In the genomic region with DNA sequence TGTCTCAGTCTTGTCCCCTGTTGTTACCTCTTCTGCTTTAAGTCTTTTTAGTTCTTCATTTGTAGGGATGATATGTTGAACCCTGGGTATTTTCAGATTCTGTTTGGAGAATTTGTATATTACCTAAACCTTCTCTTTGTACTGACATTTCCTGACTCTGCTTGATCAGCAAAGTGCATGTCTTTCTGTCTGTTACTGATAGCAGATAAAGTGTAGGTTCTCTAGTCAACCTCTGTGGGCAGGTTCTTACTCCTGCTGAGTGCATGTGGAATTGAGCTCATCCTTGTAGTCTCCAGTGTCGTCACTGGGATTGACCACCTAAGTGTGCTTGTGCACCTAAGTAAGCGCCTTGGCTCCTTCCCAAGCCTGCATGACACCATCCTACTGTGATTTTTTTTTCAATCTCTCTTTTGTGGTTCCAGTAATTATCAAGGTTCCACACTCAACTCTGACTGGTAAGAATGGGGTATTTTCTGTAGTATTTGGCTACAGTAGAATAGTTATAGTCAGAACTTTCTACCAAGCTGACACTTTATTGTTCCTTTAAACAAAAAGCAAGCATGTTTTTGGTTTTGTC, we compare ENCODE assay signal across 19 mouse cellular contexts. TPM values are rescaled to one million over a fixed set of nuclear protein-coding genes. Genes with fewer than 3 reads are reported as not detected.
A peak's percentile ranks its signal among the peaks of the same experiment; 100 is the strongest.
DNase-seq lines count a peak whose midpoint lies in the region; ATAC-seq and TF ChIP-seq lines count a peak whose summit lies in the region.
"Had no signal": no experiment of that assay in that cellular context is flagged by ENCODE, and none has a peak within 500 bp of the region (broad histone marks: within the 10 kb centered on the region; RNA-seq: fewer than 3 reads in every experiment).

No protein-coding gene starts in this region.

- H3K4me2 ChIP-seq in liver, embryonic 14.5 days (ENCODE audit: low read depth) = peak overlapping the region; percentile 28
- H3K4me2 ChIP-seq: forebrain, embryonic 13.5 days; heart, embryonic 13.5 days; hindbrain, embryonic 15.5 days had no signal

- peaks cover 13 to 15% of the 10 kb centered on the region in 2 experiments; a peak in 3 of 4 replicates for H3K4me1 ChIP-seq in MEL (ENCODE audit: control insufficient read depth in 1 of 2, insufficient read depth in 2 of 2, low read length in 2 of 2)
- H3K4me1 ChIP-seq in liver, embryonic 14.5 days (replicated peaks; ENCODE audit: control insufficient read depth in 2 of 2, insufficient read depth in 2 of 2, low read length in 1 of 2) = peaks cover 9 to 12% of the 10 kb centered on the region in 2 experiments
- H3K4me1 ChIP-seq: embryonic facial prominence, embryonic 10.5 days; forebrain, embryonic 13.5 days; hindbrain, embryonic 15.5 days had no signal

- H3K4me3 ChIP-seq in MEL (ENCODE audit: control insufficient read depth in 1 of 2, insufficient read depth in 1 of 2, low read depth in 2 of 2, low read length in 2 of 2) = no peak overlapping the region
- H3K4me3 ChIP-seq in liver, embryonic 14.5 days (ENCODE audit: insufficient read depth in 1 of 2, low read depth in 2 of 2, low read length in 2 of 2) = no peak overlapping the region
- H3K4me3 ChIP-seq: embryonic facial prominence, embryonic 10.5 days; forebrain, embryonic 13.5 days; heart, embryonic 13.5 days; hindbrain, embryonic 15.5 days had no signal

- TF ChIP-seq EP300 in MEL (IDR thresholded peaks at IDR 0.05; ENCODE audit: low read depth in 1 of 2, low read length in 2 of 2) = peak; percentile 86 to 88
- peak; percentile 48 for TF ChIP-seq EP300 in liver, embryonic 14.5 days (IDR thresholded peaks at IDR 0.05; ENCODE audit: low read depth)

- H3K27me3 ChIP-seq in MEL (ENCODE audit: control insufficient read depth in 1 of 2, insufficient read depth in 2 of 2, low read length in 2 of 2) = no peaks in the 10 kb centered on the region
- no peaks in the 10 kb centered on the region for H3K27me3 ChIP-seq in liver, embryonic 14.5 days (ENCODE audit: control insufficient read depth, insufficient read depth, low read length)
- H3K27me3 ChIP-seq: forebrain, embryonic 13.5 days; heart, embryonic 13.5 days; hindbrain, embryonic 15.5 days had no signal

- ATAC-seq in liver, embryonic 14.5 days (ENCODE audit: insufficient read depth) = peak; percentile 57; the same call in 1 of the 2 replicates
- no peak for ATAC-seq in monocyte, adult 5-6 weeks (replicated peaks; ENCODE audit: insufficient number of reproducible peaks, low FRiP score, low TSS enrichment, poor library complexity, severe bottlenecking)
- ATAC-seq: forebrain, embryonic 13.5 days; forebrain, postnatal 0 days had no signal

- no peak for TF ChIP-seq RAD21 in MEL (IDR thresholded peaks at IDR 0.05; ENCODE audit: low read depth, low read length)

- H3K9me3 ChIP-seq in MEL (replicated peaks; ENCODE audit: insufficient read depth, low read length) = no peaks in the 10 kb centered on the region
- H3K9me3 ChIP-seq in liver, embryonic 14.5 days (ENCODE audit: control insufficient read depth, low read length) = no peaks in the 10 kb centered on the region
- H3K9me3 ChIP-seq: embryonic facial prominence, embryonic 10.5 days; forebrain, embryonic 13.5 days; heart, embryonic 13.5 days; hindbrain, embryonic 15.5 days had no signal

- H3K9ac ChIP-seq in MEL (ENCODE audit: control insufficient read depth, low read depth, low read length, poor library complexity, severe bottlenecking) = no peak overlapping the region
- H3K9ac ChIP-seq in liver, embryonic 14.5 days (replicated peaks) = no peak overlapping the region
- H3K9ac ChIP-seq: forebrain, embryonic 13.5 days; forebrain, postnatal 0 days; heart, embryonic 13.5 days; hindbrain, embryonic 15.5 days had no signal

- peaks cover 8 to 20% of the 10 kb centered on the region in 2 experiments for H3K36me3 ChIP-seq in MEL (ENCODE audit: control insufficient read depth in 1 of 2, insufficient read depth in 2 of 2, low read length in 2 of 2)
- peaks cover 4% of the 10 kb centered on the region; the same call in 1 of the 2 replicates for H3K36me3 ChIP-seq in liver, embryonic 14.5 days (replicated peaks; ENCODE audit: control insufficient read depth, insufficient read depth, low read depth)

- peaks cover 5% of the 10 kb centered on the region; the same call in 1 of the 2 replicates for H3K79me2 ChIP-seq in MEL (ENCODE audit: control insufficient read depth, insufficient read depth, low read length, poor library complexity)

- TF ChIP-seq CTCF in MEL (IDR thresholded peaks at IDR 0.05 in 2 of 3, conservative IDR thresholded peaks at IDR 0.05 in 1 of 3; ENCODE audit: control insufficient read depth in 1 of 3, insufficient read depth in 1 of 3, low read depth in 2 of 3, low read length in 3 of 3, poor library complexity in 1 of 3, severe bottlenecking in 1 of 3) = no peak
- no peak for TF ChIP-seq CTCF in liver, embryonic 14.5 days (IDR thresholded peaks at IDR 0.05; ENCODE audit: low read depth)

- DNase-seq in 416B (ENCODE audit: low read depth) (peak; percentile 28), MEL (ENCODE audit: low read depth, low spot score) (peak; percentile 74)
- peak; percentile 29 for DNase-seq in c-Kit-positive CD71-positive TER-119-positive erythroid progenitor cells, embryonic 14.5 days (ENCODE audit: low spot score)
- peak in 2 of 3 experiments; percentile 19 to 28 for DNase-seq in liver, embryonic 14.5 days (ENCODE audit: low read depth in 3 of 3, low spot score in 3 of 3)
- DNase-seq in spleen, adult 18-20 months = no peak
- no peak for DNase-seq in frontal cortex, postnatal 36 days (ENCODE audit: low spot score in 2 of 2)
- no peak for DNase-seq in spleen, adult 12 weeks (ENCODE audit: low spot score)
- DNase-seq: adrenal gland, adult 2 months; adrenal gland, postnatal 36 days; cerebellum, adult 18-20 months; cerebellum, adult 9-11 months; cerebellum, postnatal 36 days; forebrain, postnatal 0 days; heart, postnatal 36 days had no signal

- TF ChIP-seq POLR2A in MEL (IDR thresholded peaks at IDR 0.05; ENCODE audit: control insufficient read depth in 1 of 2, insufficient read depth in 1 of 2, low read depth in 1 of 2, low read length in 2 of 2, poor library complexity in 1 of 2) = no peak

- no peak overlapping the region for H3K27ac ChIP-seq in MEL (ENCODE audit: control insufficient read depth, low read depth, low read length)
- H3K27ac ChIP-seq in liver, embryonic 14.5 days = no peak overlapping the region
- H3K27ac ChIP-seq: embryonic facial prominence, embryonic 10.5 days; forebrain, embryonic 13.5 days; heart, embryonic 13.5 days; hindbrain, embryonic 15.5 days had no signal

- WGBS in liver, embryonic 14.5 days (ENCODE audit: insufficient replicate concordance) = 40% methylated on average over 2 of the region's 2 CpGs

TF ChIP-seq in MEL, 35 proteins besides CTCF, POLR2A, EP300 and RAD21:
- TF ChIP-seq BHLHE40 (IDR thresholded peaks at IDR 0.05; ENCODE audit: borderline replicate concordance, low read depth, low read length) (no peak), TAL1 (IDR thresholded peaks at IDR 0.05; ENCODE audit: low read length) (peak; percentile 72), TBP (IDR thresholded peaks at IDR 0.05; ENCODE audit: low read depth, low read length) (no peak), MYC (IDR thresholded peaks at IDR 0.05; ENCODE audit: low read depth, low read length) (0 out of 2 replicates have a peak, but pooled peaks have one; percentile 61), USF2 (IDR thresholded peaks at IDR 0.05; ENCODE audit: borderline replicate concordance in 1 of 2, insufficient read depth in 1 of 2, low read depth in 1 of 2, low read length in 2 of 2) (no peak), GATA1 (IDR thresholded peaks at IDR 0.05; ENCODE audit: low read depth, low read length) (peak; percentile 94), MAFK (IDR thresholded peaks at IDR 0.05; ENCODE audit: borderline replicate concordance, low read depth, low read length) (peak; percentile 74), ETS1 (IDR thresholded peaks at IDR 0.05; ENCODE audit: low read depth, low read length) (peak; percentile 69; the same call in 1 of the 2 replicates), RCOR1 (IDR thresholded peaks at IDR 0.05; ENCODE audit: low read depth, low read length) (peak; percentile 90), E2F4 (IDR thresholded peaks at IDR 0.05; ENCODE audit: borderline replicate concordance, low read depth, low read length) (no peak), CHD1 (IDR thresholded peaks at IDR 0.05; ENCODE audit: low read depth, low read length) (no peak), SIN3A (IDR thresholded peaks at IDR 0.05; ENCODE audit: low read length) (peak; percentile 64), MXI1 (IDR thresholded peaks at IDR 0.05; ENCODE audit: low read depth, low read length) (no peak; the same call in 1 of the 2 replicates), TCF12 (IDR thresholded peaks at IDR 0.05; ENCODE audit: low read depth, low read length) (peak; percentile 92)

RNA-seq across cellular contexts. Expression of a gene that starts 43.9 kb away (rescaled TPM):
- 7.5 and 7.9 TPM in 2 replicates for total RNA-seq in MEL (2012; rRNA removed)
- 10 to 100 TPM in 1 of 2 experiments, not detected in 1; 11.6 TPM for polyA plus RNA-seq in MEL (2012; ENCODE audit: insufficient read depth in 1 of 2, insufficient read length in 2 of 2, low read depth in 1 of 2, low replicate concordance in 2 of 2, missing spikeins in 1 of 2)
- 4.0 and 5.7 TPM in 2 replicates for polyA plus RNA-seq in liver, embryonic 14.5 days (2012; rRNA removed)
- 11.5 and 13.8 TPM in 2 replicates for polyA plus RNA-seq in liver, embryonic 14.5 days (2014; fragmentation: Nextera tagmentation; extraction: Ambion mirVana)
- 57.1 to 95.4 TPM (median 58.8 TPM) in 3 replicates for total RNA-seq in monocyte, adult 5-6 weeks (2017)

Comparison
In these comparisons a context has a peak if more than half of its experiments do, and no peak if none do; other contexts are left out.
1. DNase-seq: peak in 416B (single experiment), MEL (single experiment), c-Kit-positive CD71-positive TER-119-positive erythroid progenitor cells, embryonic 14.5 days (single experiment) and liver, embryonic 14.5 days (2 of 3); none in spleen, adult 18-20 months (0 of 2), frontal cortex, postnatal 36 days (0 of 2) and spleen, adult 12 weeks (single experiment).